Mouse (Mus musculus) spleen, adult 18-20 months (tissue): ENCODE measurements around the gene Mtch1.
A peak's percentile ranks its signal among the peaks of the same experiment; 100 is the strongest.
"Not testable (repeated sequence)": the region's sequence is repeated elsewhere in the genome, so short reads cannot be mapped to it uniquely, and the experiment has no call there.

Experiments used
- DNase-seq, 2 experiments: peaks; one replicate each; pipeline ENCODE4 v3.0.0; 2022; ENCODE audit warnings: mixed read lengths in 2 of 2

The Mtch1 gene

DNA sequence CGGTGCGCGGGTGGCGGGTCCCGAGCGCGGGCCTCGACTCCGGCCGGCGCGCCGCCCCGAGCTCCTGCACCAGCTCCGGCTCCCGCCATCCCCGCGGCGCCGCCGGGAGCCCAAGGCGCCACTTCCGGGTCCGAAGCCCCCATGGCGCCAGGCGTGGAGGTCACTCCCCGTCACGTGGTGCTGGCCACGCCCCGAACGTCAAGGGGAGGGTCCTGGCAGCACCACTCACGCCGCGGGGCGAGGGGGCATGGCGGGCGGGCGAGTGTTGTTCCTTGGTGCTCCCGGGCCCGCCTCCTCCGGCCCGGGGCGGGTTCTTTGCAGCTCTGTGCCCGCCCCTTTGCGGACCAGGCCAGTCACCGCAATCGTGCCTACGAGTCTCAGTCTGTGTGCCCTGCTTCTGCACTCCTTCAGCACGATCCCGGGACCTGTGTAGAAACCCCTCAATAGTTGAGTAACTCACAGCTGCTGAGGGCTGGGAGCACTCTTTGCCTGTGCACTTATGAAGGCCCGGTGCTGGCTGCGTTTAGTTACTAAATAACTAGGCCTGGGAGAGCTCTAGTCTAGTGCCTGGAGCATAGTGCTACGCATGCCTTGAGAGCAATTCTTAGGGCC, at the start of gene Mtch1:
Gene Mtch1 (minus strand): TSS at position 290 of the 612 bp plus-strand sequence.
- DNase-seq, result peak; percentile 100

DNA sequence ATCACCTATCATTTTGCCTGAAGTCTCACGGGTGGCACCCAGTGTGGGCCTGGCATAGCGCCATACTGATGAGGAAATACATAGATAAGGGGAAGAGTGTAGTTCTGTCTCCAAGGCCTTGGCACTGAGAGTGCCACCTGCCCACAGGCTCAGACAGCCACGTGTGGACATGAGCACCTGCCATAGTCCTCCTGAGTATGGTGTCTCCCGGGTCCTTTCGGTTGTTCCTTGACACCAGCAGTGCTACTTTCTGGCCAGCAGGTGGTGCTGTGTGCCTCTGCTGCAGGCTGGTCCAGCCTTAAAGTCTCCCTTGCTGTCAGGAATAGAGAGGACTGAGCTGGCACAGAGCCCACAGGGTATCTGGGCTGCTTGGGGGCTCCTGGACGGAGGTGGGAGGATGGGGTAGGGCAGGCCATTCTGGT, 49.1 kb upstream of the Mtch1 start:
- peak; percentile 65 to 81 for DNase-seq

DNA sequence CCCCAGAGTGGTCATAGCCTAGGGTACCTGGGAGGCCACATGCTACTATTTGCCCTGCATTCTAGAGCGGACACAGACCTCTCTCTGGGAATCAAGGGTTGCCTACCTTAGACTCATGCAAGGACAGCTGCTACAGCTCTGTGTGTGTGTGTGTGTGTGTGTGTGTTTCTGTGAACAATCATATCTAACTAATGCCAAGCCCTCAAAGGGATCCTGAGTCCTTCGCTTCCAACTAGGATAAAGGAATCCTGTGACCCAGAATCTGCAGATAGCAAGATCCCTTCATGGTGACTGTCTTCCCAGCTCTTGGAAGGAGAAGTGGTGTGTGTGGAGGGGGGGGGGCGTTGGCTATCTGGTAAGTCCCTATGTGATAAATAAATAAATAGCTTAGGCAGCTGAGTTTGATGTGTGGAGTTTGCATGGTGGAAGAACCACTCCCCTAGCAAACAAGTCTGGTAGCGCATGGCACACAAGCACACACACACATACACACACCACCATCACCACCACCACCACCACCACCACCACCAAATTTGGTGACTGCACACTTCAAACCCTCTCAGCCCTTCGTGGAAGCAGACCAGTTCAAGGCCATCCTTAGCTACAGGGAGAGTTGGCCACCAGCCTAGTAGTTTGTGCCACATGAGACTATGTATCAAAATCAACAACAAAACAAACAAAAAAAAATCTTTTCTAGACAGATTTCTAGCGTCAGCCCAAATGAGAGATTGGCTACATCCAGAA, 48.5 kb upstream of the Mtch1 start:
- DNase-seq, result no peak

DNA sequence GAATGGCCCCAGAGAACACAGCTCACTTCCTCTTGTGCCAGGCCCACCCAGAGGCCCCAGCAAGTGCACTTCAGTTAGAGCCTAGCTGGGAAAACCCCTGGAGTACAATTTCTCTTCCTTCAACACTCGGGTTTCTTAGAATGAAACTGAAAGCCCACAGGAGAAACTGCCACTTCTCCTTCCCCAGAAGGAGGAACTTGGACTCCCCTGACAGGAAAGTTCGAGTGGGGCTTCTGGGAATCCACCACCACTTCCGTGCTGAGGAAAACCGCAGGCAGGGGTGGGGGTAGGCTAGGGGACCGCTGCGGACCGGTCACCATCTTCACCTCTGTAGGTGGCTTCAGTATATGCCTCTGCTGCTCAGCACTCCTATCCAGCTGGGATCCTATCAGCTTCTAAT, 47.6 kb upstream of the Mtch1 start:
- DNase-seq, result peak; percentile 71 to 77

DNA sequence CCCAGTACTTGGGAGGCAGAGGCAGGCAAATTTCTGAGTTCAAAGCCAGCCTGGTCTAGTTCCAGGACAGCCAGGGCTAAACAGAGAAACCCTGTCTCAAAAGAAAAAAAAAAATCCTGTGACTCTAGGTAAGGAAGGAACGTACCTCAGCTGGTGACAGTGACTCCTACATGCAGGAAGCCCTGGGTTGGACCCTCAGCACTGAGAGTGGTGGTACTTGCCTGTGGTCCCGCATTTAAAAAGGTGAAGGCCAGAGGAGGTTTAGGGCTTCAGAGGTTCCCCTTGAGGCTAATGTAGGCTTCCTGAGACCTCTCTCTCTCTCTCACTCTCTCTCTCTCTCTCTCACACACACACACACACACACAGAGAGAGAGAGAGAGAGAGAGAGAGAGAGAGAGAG, 47.0 kb upstream of the Mtch1 start:
- DNase-seq, result not testable (repeated sequence)

DNA sequence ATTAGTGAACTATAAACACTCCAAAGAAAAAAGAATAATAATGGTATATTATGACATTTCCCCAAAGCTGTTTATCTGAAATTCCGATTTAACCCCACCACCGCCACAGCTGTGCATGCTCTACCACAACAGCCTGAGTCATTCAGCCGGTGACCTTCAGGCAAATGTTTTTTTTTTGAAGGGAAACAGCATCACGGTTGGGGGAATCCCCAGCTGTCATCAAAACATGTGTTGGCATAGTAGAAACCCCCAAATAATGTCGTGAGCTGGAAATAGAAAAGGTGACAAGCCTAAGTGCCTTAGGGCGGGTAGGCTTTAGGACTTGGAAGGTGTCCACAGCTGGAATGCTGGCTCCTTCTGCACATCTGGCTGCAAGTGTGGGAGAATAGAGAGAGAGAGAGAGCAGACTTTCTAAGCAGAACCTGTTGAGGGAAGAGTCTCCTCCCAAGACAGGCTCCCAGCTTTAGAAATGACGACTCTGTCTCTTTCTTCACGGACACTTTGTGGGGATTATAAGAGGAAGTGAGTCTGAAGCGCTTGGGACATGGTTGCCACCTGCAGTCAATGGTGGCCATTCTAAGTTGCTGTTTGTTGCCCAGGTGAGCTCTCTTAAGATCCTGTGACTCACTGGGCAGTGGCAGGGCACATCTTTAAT, 46.5 kb upstream of the Mtch1 start:
- peak; percentile 55 to 57 for DNase-seq

DNA sequence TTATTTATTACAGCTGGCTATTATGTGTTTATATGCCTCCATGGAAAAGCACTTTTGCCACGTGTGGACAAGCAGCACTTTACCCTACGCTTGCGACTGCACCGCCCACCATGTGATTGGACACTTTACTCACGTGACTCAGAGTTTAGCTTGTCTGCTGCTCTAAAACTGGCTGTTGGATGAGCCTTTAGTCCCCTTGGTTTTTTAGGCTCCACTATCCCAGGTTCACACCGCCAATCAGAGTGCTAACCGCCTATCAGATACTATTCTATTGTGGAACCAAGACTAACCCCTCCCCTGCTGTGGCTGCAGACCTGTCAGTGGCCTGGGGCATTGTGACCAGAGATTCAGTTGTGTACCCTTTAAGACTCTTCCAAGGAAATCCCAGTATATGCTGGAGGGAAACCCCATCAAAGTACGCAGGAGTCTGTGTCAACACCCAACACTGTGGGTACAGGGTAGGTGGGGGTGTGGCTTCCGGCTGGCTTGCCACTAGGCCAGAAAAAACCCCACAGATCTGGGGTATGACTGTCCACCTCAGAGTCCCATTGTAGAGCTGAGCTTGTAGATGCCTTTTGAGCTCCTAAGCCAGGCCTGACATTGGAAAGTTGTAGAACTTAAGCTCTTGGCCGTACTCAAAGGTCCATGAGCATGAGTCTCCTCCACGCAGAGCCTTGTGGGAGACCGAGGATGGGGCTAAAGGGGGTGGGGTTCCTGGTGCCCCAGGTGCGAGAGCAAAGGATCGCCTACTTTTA, 45.8 kb upstream of the Mtch1 start:
- DNase-seq, result peak; percentile 60 to 64

DNA sequence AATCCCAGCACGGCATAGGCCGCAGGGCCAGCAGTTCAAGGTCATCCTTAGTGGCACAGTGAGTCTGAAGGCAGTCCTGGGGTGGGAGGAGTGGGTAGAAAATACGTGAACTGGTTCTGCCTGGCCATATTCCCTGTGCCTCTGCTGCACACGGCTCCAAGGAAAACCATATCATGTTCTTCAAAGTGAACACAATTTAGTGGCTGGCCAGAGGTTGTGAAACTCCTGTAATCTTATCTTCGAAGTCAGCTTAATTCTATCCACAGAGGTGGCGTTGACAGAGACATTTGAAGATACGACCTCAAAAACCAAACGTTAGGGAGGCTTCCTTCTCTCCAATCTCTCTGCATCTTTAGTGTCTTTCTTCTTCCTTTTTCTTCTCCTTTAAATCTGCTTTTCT, 43.5 kb upstream of the Mtch1 start:
- DNase-seq, result no peak

DNA sequence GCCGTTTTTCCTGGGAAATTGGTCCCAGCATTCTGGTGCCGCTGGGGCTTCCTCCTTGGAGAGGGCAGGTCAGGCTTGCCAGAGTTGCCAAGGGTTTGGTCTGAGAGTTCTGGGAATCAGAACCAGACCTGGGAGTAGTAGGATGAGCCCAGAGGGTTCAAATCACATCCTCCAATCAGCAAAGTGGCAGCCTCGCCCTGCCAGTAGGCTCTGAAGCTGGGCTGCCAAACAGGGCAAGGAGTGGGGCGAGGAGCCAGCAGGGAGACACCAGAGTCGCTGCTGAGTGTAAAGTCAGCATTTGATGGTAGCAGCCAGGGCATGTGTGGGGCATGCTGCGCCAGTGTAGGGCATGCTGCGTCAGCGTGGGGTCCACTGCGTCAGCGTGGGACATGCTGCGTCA, 41.2 kb upstream of the Mtch1 start:
- no peak for DNase-seq

DNA sequence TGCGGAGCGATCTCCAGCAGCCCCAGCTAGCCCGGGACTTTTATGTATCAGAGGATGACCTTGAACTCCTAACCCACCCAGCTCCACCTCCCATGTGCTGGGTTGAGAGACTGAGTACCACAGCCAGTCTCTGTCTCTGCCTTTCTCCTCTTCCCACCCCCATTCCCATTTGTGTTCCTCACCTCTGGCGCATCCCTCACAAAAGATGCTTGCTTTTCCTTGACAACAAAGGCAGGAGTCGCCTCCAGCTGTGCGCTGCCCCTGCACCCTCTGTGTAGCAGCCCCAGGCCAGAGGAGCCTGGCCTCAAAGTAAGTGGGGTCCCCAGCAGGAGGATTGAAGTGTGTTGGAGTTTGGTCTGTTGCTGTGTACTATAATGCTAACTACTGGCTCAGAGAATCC, 38.0 kb upstream of the Mtch1 start:
- no peak for DNase-seq

DNA sequence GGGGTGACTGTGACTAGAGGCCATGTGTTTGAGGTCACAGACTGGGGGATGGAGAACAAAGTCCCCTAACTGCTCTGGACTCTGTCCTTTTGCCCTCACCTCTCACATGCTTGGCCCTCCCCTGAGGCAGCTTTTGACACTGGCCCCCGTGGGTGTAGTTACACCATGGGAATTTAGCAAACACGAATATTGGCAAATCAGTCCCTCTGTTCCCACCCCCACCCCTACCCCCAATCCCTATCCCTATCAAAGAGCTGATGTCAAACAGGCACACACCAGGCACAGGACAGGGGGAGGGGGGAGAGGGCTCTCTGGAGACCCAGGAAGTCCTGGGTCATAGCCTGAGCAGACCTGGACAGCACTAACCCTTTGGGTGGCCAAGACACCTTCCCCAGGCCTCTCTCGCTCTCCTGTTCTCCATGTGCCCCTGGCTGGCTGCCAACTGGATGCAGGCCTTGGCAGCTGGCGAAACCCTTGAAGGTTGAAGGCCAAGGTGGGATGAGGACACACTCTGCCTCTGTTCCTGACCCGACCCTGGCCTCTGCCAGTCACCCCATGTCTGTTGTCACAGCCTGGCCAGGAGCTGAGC, 37.2 kb upstream of the Mtch1 start:
- DNase-seq, result no peak

DNA sequence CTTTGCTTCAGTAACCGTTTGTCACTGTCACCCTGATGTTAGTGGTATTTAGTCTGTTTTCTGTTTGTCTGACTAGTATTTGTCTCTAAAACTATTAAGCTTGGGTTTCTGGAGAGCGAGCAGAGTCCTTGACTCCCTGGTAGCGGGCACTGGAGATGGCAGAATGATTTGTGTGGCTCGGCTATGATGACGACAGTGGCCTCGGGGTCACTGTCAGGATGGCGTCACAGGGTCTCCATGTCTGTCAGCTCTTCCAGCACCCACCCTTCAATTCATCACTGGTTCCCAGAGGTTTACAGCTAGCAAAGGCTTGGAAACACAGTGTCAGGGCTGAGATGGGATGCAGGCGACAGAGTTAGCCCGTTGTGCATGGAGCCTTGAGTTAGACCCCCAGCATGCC, 36.2 kb upstream of the Mtch1 start:
- no peak for DNase-seq

DNA sequence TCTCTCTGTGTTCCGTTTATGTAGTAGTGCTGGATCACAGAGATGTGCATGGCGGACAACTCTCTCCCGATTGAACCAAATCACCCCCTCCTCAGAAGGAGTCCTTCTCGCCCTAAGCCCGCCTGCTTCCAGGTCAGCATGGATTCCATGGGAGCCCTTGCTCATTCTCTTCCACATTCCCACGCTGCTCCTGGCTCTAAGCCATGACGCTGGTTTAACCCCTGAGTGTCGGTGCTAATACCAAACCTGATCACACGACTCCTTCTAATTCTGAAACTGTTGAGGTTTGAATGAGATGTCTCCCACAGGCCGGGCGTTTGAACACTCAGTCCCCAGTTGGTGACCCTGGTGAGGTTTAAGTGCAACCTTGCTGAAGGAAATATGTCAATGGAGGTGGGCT, 34.7 kb upstream of the Mtch1 start:
- no peak for DNase-seq

DNA sequence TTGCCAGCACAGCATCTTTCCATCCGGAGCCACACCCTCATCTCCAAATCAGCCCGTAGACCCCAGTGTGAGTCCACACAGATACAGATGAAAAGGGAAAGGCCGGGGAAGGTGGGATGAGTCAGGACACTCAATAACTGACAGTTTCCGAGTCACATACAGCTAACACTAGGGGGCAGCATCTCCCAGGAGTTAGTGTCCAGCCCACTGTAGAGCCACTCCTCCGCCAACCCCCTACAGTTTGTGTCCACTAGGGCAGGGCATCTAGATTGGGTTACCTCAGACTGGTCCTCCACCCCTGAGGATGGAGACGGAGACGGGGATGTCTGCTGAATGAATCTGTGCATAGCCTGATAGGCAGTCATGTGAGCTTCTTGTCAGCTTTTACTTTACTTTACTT, 33.7 kb upstream of the Mtch1 start:
- peak; percentile 47 to 75 for DNase-seq

DNA sequence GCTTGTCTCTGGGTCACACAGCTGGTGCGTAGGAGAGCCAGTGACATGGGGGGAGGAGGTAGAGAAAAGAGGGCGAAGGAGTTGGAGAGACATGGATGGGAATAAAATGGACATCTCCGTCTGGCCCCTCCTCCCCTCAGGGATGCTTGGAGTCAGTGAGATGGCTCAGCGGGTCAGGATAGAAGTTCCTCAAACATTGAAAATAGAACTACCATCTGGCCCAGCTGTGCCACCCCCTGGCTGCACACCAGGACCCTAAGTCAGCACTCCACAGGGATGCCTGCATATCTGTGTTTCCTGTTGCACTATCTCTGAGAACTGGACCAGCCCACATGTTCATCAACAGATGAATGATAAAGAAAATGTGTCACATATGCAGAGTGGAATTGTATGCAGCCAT, 32.5 kb upstream of the Mtch1 start:
- no peak for DNase-seq

DNA sequence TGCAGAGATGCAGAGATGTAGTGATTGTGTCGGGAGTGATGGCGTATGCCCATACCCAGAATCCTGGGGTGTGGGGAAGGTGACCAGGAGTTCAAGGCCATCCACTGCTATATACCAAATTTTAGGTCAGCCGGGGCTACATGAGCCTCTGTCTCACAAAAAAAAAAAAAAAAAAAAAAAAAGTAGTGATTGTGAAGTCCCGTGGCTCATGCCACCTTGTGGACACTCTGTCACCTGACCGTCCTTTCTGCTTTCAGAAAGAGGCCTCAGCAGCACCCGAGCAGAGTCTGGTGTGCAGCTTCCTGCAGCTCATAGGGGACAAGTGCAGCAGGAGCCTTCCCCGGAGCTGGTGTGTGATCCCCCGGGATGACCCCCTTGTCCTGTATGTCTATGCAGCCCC, 30.3 kb upstream of the Mtch1 start:
- DNase-seq, result no peak

DNA sequence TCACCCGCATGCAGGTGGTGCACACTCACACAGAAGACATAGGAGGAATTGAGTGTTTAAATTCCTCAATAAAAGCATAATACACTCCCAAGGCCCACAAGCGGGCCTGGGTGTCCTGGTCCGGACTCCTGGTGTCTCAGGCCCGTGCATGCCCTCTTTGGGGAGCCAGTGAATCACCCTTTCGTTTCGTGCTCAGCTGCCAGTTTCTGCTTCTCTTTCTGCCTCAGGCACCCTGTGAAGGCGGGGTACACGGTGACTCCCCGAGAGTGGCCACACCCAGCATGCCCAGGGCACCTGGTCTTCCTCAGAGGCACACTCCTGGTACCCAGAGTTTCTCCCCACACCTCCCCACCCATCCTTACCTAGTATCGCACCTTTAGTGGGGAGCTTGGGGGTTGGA, 28.1 kb upstream of the Mtch1 start:
- DNase-seq, result peak in 1 of 2 experiments; percentile 11

DNA sequence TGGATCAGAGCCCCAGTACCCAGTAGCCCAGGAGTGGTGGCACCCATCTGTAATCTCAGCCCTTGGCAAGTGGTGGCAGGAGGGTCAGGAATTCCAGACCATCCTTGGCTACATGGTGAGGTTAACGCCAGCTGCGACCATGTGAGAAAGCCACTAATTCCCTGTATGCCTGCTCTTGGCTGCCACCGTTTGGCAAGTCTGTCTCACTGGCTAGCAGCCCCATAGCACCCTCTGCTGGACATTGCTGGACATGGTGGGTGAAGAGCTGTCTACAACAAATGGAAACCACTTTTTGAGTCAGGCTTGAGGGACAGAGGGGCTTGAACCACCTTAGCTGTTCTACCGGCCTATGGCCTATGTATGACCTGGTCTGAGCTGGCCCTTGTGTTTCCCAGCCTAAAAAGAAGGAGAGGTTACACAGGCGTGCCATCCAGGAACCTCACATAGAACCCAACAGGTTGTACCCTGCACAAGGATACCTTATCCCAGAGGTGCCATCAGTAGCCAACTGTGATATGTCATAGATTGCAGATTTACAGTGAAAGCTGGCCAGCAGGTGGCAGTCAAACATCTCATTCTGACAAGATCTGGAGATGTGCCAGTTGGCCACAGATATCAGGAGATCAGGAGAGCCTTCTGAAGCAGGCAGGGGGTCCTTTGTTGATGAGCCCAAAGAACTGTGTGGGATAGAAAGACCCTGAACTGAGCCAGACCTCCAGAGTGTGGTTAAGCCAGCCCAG, 23.4 kb upstream of the Mtch1 start:
- peak; percentile 83 to 90 for DNase-seq

DNA sequence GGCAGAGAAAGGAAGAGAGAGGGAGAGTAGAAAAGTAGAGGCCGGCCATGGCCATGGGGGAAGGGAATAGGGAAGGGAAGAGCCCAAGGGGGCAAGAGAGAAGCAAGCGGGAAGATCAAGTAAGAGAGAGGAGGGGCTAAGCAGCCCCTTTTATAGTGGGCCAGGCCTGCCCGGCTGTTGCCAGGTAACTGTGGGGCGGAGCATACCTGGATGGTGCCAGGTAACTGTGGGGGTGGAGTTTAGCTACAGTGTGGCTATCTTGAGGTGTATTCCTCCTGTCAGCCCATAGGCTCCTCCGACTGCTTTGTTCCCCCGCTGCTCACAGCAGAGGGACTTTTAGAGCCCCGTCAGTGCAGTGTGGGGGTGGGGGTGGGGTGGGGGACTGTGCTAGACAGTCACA, 21.0 kb upstream of the Mtch1 start:
- DNase-seq, result no peak

DNA sequence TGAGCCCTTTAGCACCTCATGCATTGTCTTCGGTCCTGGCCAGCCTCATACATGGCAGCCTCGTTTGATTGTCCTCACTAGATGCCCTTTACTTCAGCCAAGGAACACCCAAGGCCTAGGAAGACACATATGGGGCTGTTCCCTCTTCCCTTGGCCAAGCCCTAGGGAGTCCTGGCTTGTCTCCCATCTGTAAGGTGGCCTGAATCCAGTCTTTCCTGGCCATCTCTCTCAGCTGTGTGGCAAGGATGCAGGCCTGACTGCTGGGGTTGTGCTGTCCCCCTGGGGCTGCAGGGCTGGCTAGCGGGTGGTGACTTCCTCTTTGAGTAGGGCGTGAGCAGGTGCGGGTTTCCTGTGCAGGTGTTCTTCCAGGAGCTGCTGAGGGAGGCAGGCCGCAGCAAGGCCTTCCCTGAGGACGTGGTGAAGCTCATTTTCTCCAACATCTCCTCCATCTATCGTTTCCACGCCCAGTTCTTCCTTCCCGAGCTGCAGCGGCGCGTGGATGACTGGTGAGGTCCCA, 17.4 kb upstream of the Mtch1 start:
- DNase-seq, result peak; percentile 51 to 65

DNA sequence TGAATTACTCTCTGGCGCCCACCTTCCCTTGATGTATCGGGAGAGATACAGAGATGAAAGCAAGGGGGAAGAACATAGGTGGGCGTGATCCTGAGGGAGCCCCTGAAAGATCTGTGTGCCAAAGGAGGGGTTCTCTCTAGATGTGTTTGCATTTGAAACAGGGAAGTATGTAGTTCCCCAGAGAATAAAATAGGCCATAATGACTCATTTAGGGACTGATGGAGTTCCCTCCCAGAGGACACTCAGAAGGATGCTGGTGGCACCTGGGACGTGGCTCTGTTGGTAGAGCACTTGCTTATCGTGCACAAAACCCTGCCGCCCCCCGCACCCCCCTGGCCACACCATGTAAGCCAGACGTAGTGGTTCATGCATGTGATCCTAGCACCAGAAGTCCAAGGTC, 15.4 kb upstream of the Mtch1 start:
- DNase-seq, result no peak
